Mouse (Mus musculus) liver, adult 2 months (tissue): ENCODE results near the gene Rtca. TPM values are rescaled to one million over a fixed set of nuclear protein-coding genes. Genes with fewer than 3 reads are reported as not detected.

Source experiments
- DNase-seq: peaks from one replicate; pipeline ENCODE4 v3.0.0-alpha.2; 2011; ENCODE audit warnings: low read depth, low spot score; ENCODE audit errors: extremely low read depth
- H3K27ac ChIP-seq: fragments of 200-500 bp; replicated peaks from 2 replicates; pipeline ENCODE4 v1.5.1; 2012; ENCODE audit warnings: low read depth, mild to moderate bottlenecking, control low read depth, inconsistent platforms, low read length; ENCODE audit not compliant: insufficient read depth
- H3K27me3 ChIP-seq: fragments of 200-500 bp; 2 replicates; pipeline ENCODE4 v1.6.1; 2012; ENCODE audit warnings: mild to moderate bottlenecking, moderate library complexity, low read length, inconsistent platforms; ENCODE audit not compliant: control insufficient read depth, insufficient read depth
- H3K36me3 ChIP-seq: fragments of 200-500 bp; 2 replicates; pipeline ENCODE4 v1.6.1; 2012; ENCODE audit warnings: low read length, inconsistent platforms; ENCODE audit not compliant: control insufficient read depth, insufficient read depth
- H3K4me1 ChIP-seq: fragments of 200-500 bp; 2 replicates; pipeline ENCODE4 v1.6.1; 2011; ENCODE audit warnings: low read length; ENCODE audit not compliant: control insufficient read depth, insufficient read depth
- H3K4me3 ChIP-seq: fragments of 200-500 bp; 2 replicates; pipeline ENCODE4 v1.5.1; 2011; ENCODE audit warnings: low read depth, mild to moderate bottlenecking, control low read depth, low read length, moderate library complexity; ENCODE audit not compliant: insufficient read depth
- H3K79me2 ChIP-seq: fragments of 200-500 bp; 2 replicates; pipeline ENCODE4 v1.6.1; 2012; ENCODE audit warnings: inconsistent platforms, mild to moderate bottlenecking, low read length, moderate library complexity; ENCODE audit not compliant: control insufficient read depth, insufficient read depth
- H3K9ac ChIP-seq: fragments of 200-500 bp; 2 replicates; pipeline ENCODE4 v1.6.1; 2012; ENCODE audit warnings: low read depth, mild to moderate bottlenecking, control low read depth, inconsistent platforms, low read length
- CTCF ChIP-seq: fragments of 200-500 bp; IDR thresholded peaks from 2 replicates; pipeline ENCODE4 v1.5.1; 2011; ENCODE audit warnings: low read depth, low read length, control low read depth
- POLR2A ChIP-seq: fragments of 200-500 bp; IDR thresholded peaks from 2 replicates; pipeline ENCODE4 v1.6.1; 2011; ENCODE audit warnings: low read length, control low read depth; ENCODE audit not compliant: insufficient read depth; ENCODE audit errors: extremely low read depth
- WGBS: fragments of 180-500 bp; shearing (Covaris S2); methylation state at CpG from one replicate; pipeline ENCODE4 v1.1.7; 2018; 5-methylcytosine and 5-hydroxymethylcytosine counted together
- polyA plus RNA-seq: library from polyadenylated mRNA; depleted of rRNA; stranded (reverse); fragments of >200 nt; gene quantifications from 2 replicates; pipeline ENCODE4 v1.2.3, GENCODE M21; 2012; rRNA removed
- total RNA-seq: library from RNA; depleted of rRNA; stranded (reverse); fragments of >200 nt; gene quantifications from 2 replicates; pipeline ENCODE4 v1.2.3, GENCODE M21; 2014; rRNA removed

Gene Rtca
- total RNA-seq (10.3 and 10.8 TPM in 2 replicates), polyA plus RNA-seq (9.7 and 11.5 TPM in 2 replicates)

DNA sequence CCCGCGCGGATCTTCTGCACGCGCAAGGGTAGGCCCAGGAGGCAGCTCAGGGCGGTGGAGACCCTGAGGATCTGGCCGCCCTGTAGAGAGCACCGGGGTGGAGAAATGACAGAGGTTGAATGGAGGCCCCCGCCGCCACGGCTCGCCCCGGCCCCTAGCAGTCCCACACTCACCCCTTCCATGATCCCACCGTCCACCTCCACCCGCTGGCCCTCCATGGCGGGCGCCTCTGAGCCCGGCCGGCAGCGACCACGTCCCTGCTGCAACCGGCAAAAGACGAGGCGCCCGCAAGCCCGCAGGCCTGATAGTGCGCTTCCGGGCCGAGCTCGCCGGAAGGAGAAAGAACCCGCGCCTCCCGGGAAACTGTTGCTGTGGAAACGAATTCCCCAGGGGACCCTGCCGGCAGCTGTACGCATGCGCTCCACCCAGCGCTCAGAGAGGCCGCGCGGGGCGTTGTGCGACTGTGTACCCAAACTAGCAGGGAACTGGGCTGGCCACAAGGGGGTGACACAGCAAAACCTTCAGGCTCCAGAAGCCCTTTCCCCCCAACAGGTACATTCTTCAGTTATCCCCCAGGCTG, at the start of gene Rtca:
Gene Rtca (minus strand): TSS at position 437 of the 580 bp plus-strand sequence.
- Histone ChIP-seq H3K27me3 (no peaks in the 10 kb centered on the region), H3K27ac (no peak within 1 kb of the TSS), H3K79me2 (peaks cover 5% of the 10 kb centered on the region; the same call in 1 of the 2 replicates), H3K36me3 (peaks cover 16% of the 10 kb centered on the region; the same call in 1 of the 2 replicates), H3K9ac (peak within 1 kb of the TSS; percentile 94), H3K4me1 (peaks cover 5% of the 10 kb centered on the region), H3K4me3 (peak within 1 kb of the TSS; percentile 100)
- peak; percentile 81 for DNase-seq
- TF ChIP-seq POLR2A (0 out of 2 replicates have a peak, but pooled peaks have one; percentile 19), CTCF (peak; percentile 89)
- under 1% methylated on average over 44 of the region's 44 CpGs for WGBS

GRCm38 (mm10) chr3:116551362-116551761, 43.4 kb upstream of the Rtca start:
- DNase-seq, result no peak
- Histone ChIP-seq H3K79me2 (no peaks in the 10 kb centered on the region), H3K27ac (no peak overlapping the region), H3K9ac (no peak overlapping the region), H3K4me3 (no peak overlapping the region), H3K36me3 (peaks cover 23% of the 10 kb centered on the region), H3K4me1 (no peaks in the 10 kb centered on the region), H3K27me3 (no peaks in the 10 kb centered on the region)
- no peak for TF ChIP-seq CTCF
- no peak for TF ChIP-seq POLR2A
- 97% methylated on average over 5 of the region's 5 CpGs for WGBS

DNA sequence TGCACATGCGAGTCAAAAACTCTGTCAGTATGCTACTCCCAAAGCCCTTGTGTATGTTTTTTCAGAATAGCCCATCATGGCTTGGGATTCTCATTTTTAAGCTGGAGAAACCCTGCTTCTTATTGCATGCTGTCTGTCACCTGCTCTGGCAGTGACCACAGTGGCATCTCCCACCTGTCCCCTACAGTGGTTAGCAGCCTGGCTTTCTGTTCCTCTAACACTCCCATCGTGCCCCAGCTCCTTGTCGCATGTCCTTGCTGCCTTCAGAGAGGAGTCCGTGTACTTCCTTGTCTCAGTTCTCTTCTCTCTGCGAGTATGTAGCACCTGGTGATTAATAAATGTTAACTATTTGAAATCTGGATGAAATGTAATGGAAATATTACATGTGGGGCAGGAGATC, 39.4 kb upstream of the Rtca start:
- no peak overlapping the region for H3K27ac ChIP-seq
- DNase-seq, result no peak
- TF ChIP-seq CTCF, result no peak
- no peak for TF ChIP-seq POLR2A
- H3K9ac ChIP-seq, result no peak overlapping the region
- no peak overlapping the region for H3K4me3 ChIP-seq
- no peaks in the 10 kb centered on the region for H3K27me3 ChIP-seq
- peaks cover 41% of the 10 kb centered on the region for H3K36me3 ChIP-seq
- WGBS, result 91% methylated on average over 5 of the region's 5 CpGs
- H3K4me1 ChIP-seq, result no peaks in the 10 kb centered on the region
- no peaks in the 10 kb centered on the region for H3K79me2 ChIP-seq

GRCm38 (mm10) chr3:116542532-116542931, 34.5 kb upstream of the Rtca start:
- Histone ChIP-seq H3K4me1 (no peaks in the 10 kb centered on the region), H3K27me3 (no peaks in the 10 kb centered on the region), H3K36me3 (peaks cover 37% of the 10 kb centered on the region), H3K27ac (no peak overlapping the region), H3K4me3 (no peak overlapping the region), H3K9ac (no peak overlapping the region), H3K79me2 (no peaks in the 10 kb centered on the region)
- no peak for TF ChIP-seq POLR2A
- no peak for TF ChIP-seq CTCF
- 80% methylated on average over 3 of the region's 3 CpGs for WGBS
- DNase-seq, result no peak

DNA sequence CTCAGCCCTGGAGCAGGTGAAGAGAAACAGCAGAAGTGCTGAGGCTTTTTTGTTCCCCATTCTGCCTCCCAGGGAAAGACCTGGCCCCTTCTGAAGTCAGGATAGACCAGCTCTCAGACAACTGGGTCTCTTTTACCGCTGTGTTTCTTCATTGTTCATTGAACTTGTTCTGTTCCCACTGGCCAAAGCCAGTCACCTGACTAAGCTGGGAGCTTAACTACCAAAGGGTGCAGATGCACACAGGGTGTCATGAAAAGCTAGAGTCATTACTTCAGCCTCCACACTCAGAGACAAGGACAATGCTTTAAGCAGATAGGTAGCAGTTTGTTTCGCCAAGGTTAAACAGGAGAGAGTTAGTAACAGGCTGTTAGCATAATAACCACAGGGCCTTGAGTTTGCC, 34.1 kb upstream of the Rtca start:
- no peaks in the 10 kb centered on the region for H3K79me2 ChIP-seq
- H3K9ac ChIP-seq, result no peak overlapping the region
- no peaks in the 10 kb centered on the region for H3K4me1 ChIP-seq
- H3K4me3 ChIP-seq, result no peak overlapping the region
- DNase-seq, result no peak
- WGBS, result 73% methylated on average over 2 of the region's 2 CpGs
- no peaks in the 10 kb centered on the region for H3K27me3 ChIP-seq
- TF ChIP-seq POLR2A, result no peak
- TF ChIP-seq CTCF, result no peak
- no peak overlapping the region for H3K27ac ChIP-seq
- H3K36me3 ChIP-seq, result peaks cover 34% of the 10 kb centered on the region

DNA sequence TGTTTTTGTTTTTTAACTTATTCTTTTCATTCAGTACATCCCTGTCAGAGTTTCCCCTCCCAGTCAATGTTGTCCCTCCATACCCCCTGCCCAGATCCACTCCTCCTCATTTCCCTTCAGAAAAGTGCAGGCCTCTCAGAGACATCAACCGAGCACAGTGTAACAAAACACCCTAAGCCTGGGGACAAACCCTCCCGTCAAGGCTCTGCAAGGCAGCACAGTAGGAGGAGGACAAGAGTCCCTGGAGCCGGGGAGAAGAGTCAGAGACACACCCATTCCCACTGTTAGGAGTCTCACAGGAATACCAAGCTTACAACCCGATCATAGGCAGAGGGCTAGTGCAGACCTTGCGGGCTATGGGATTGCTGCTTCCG, 29.2 kb upstream of the Rtca start:
- Histone ChIP-seq H3K4me3 (no peak overlapping the region), H3K27me3 (no peaks in the 10 kb centered on the region), H3K4me1 (no peaks in the 10 kb centered on the region), H3K79me2 (no peaks in the 10 kb centered on the region), H3K36me3 (peaks cover 30% of the 10 kb centered on the region), H3K9ac (no peak overlapping the region), H3K27ac (no peak overlapping the region)
- no peak for DNase-seq
- TF ChIP-seq POLR2A (no peak), CTCF (no peak)
- 94% methylated on average over 6 of the region's 6 CpGs for WGBS
